ENCODE assay signal across 8 mouse cellular contexts in the genomic region with DNA sequence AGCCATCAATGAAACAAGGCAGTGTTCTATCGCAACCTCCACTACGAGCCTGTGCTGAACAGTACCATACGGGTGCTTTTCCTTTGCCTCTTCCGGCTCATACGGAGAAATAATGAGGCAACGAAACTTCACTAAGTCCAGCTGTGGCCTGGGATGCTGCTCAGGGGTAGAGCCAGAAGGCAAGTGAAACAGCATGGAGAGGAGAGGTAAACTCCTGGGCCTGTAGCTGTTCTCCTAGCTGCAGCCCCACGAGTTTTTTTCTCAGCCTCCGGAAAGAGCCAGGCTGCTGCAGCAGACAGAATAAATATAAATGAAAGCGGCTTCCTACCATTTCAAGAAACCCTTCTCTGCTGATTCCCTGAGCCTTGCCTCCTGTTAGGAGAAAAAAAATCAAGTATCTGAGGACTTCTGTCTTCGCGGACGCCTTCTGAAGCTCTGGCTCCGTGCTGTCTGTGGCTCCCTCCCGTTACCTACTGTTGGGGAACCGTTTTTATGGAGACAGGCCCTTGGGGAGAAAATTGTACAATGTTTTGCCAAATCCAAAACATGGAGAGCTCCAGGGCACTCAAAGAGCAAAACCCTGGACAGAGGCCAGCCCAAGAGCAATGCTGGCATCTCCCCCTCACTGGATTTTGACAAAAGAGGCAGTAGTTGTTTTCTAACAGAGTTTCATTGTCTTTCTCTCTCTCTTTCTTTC.
DNase-seq lines count a peak whose midpoint lies in the region; ATAC-seq and TF ChIP-seq lines count a peak whose summit lies in the region.

No protein-coding gene starts in this region.

- H3K4me3 ChIP-seq in liver, adult 2 months (ENCODE audit: insufficient read depth, low read depth, low read length): no peak overlapping the region
- H3K4me3 ChIP-seq in liver, embryonic 11.5 days (ENCODE audit: low read depth, low read length): no peak overlapping the region
- peak overlapping the region; percentile 6; the same call in 1 of the 2 replicates for H3K4me3 ChIP-seq in embryonic facial prominence, embryonic 15.5 days (replicated peaks)
- H3K4me3 ChIP-seq in intestine, embryonic 14.5 days (ENCODE audit: low read depth, low read length): no peak overlapping the region
- no peak overlapping the region for H3K4me3 ChIP-seq in limb, embryonic 10.5 days
- H3K4me3 ChIP-seq in stomach, embryonic 14.5 days (ENCODE audit: low read depth, low read length): no peak overlapping the region

- no peak for ATAC-seq in liver, embryonic 11.5 days (replicated peaks; ENCODE audit: low FRiP score)
- no peak; the same call in 1 of the 2 replicates for ATAC-seq in embryonic facial prominence, embryonic 15.5 days (ENCODE audit: insufficient number of reproducible peaks, low FRiP score, low TSS enrichment, low read depth)
- no peak for ATAC-seq in intestine, embryonic 14.5 days (replicated peaks; ENCODE audit: low FRiP score, low TSS enrichment, low read depth)
- no peak for ATAC-seq in stomach, embryonic 14.5 days (ENCODE audit: insufficient number of reproducible peaks, insufficient read depth, low FRiP score, low read depth)
- ATAC-seq in megakaryocyte-erythroid progenitor cell, adult 5-6 weeks (replicated peaks; ENCODE audit: low FRiP score, low TSS enrichment, poor library complexity, severe bottlenecking): no peak

- TF ChIP-seq CTCF in liver, adult 2 months (IDR thresholded peaks at IDR 0.05; ENCODE audit: low read depth, low read length): no peak

- peak overlapping the region; percentile 25; the same call in 1 of the 2 replicates for H3K27ac ChIP-seq in liver, adult 2 months (replicated peaks; ENCODE audit: insufficient read depth, low read depth, low read length)
- H3K27ac ChIP-seq in liver, embryonic 11.5 days (ENCODE audit: low read depth, low read length): no peak overlapping the region
- H3K27ac ChIP-seq in embryonic facial prominence, embryonic 15.5 days (replicated peaks): peak overlapping the region; percentile 84
- peak overlapping the region; percentile 76 for H3K27ac ChIP-seq in intestine, embryonic 14.5 days (ENCODE audit: low read depth)
- H3K27ac ChIP-seq in limb, embryonic 10.5 days: peak overlapping the region; percentile 74
- peak overlapping the region; percentile 62 for H3K27ac ChIP-seq in stomach, embryonic 14.5 days (ENCODE audit: low read length)

- H3K27me3 ChIP-seq in liver, adult 2 months (ENCODE audit: control insufficient read depth, insufficient read depth, low read length): no peaks in the 10 kb centered on the region
- no peaks in the 10 kb centered on the region for H3K27me3 ChIP-seq in liver, embryonic 11.5 days (replicated peaks; ENCODE audit: control insufficient read depth, insufficient read depth, low read length)
- no peaks in the 10 kb centered on the region for H3K27me3 ChIP-seq in embryonic facial prominence, embryonic 15.5 days
- H3K27me3 ChIP-seq in intestine, embryonic 14.5 days (replicated peaks; ENCODE audit: control insufficient read depth, insufficient read depth, low read length): no peaks in the 10 kb centered on the region
- H3K27me3 ChIP-seq in limb, embryonic 10.5 days (ENCODE audit: low read depth, poor library complexity, severe bottlenecking): no peaks in the 10 kb centered on the region
- H3K27me3 ChIP-seq in stomach, embryonic 14.5 days (ENCODE audit: control insufficient read depth, insufficient read depth, low read length): no peaks in the 10 kb centered on the region

- no peaks in the 10 kb centered on the region for H3K36me3 ChIP-seq in liver, adult 2 months (ENCODE audit: control insufficient read depth, insufficient read depth, low read length)
- H3K36me3 ChIP-seq in liver, embryonic 11.5 days (ENCODE audit: control insufficient read depth, insufficient read depth, low read length): no peaks in the 10 kb centered on the region
- no peaks in the 10 kb centered on the region for H3K36me3 ChIP-seq in embryonic facial prominence, embryonic 15.5 days
- no peaks in the 10 kb centered on the region for H3K36me3 ChIP-seq in intestine, embryonic 14.5 days (ENCODE audit: control insufficient read depth, insufficient read depth, low read length)
- H3K36me3 ChIP-seq in limb, embryonic 10.5 days: no peaks in the 10 kb centered on the region
- no peaks in the 10 kb centered on the region for H3K36me3 ChIP-seq in stomach, embryonic 14.5 days (ENCODE audit: control insufficient read depth, insufficient read depth, low read length)

- H3K4me2 ChIP-seq in liver, embryonic 11.5 days: no peak overlapping the region
- peak overlapping the region; percentile 38 for H3K4me2 ChIP-seq in embryonic facial prominence, embryonic 15.5 days (replicated peaks)
- peak overlapping the region; percentile 3; the same call in 1 of the 2 replicates for H3K4me2 ChIP-seq in intestine, embryonic 14.5 days (ENCODE audit: low read length)
- H3K4me2 ChIP-seq in stomach, embryonic 14.5 days (replicated peaks; ENCODE audit: low read depth, low read length): no peak overlapping the region

- no peak overlapping the region for H3K9ac ChIP-seq in liver, adult 2 months (ENCODE audit: low read depth, low read length)
- no peak overlapping the region for H3K9ac ChIP-seq in liver, embryonic 11.5 days (ENCODE audit: low read depth, low read length)
- peak overlapping the region; percentile 12 for H3K9ac ChIP-seq in embryonic facial prominence, embryonic 15.5 days
- H3K9ac ChIP-seq in intestine, embryonic 14.5 days (ENCODE audit: low read length): no peak overlapping the region
- H3K9ac ChIP-seq in stomach, embryonic 14.5 days (replicated peaks; ENCODE audit: low read depth, low read length): no peak overlapping the region

- 79% methylated on average over 15 of the region's 15 CpGs for WGBS in liver, adult 2 months
- 76% methylated on average over 15 of the region's 15 CpGs for WGBS in liver, embryonic 11.5 days
- 29% methylated on average over 15 of the region's 15 CpGs for WGBS in embryonic facial prominence, embryonic 15.5 days
- WGBS in intestine, embryonic 14.5 days: 36% methylated on average over 15 of the region's 15 CpGs
- WGBS in limb, embryonic 10.5 days: 75% methylated on average over 15 of the region's 15 CpGs
- whole genome bisulfite sequencing in stomach, embryonic 14.5 days: 43% methylated on average over 15 of the region's 15 CpGs

- no peak for DNase-seq in liver, adult 2 months (ENCODE audit: extremely low read depth, low read depth, low spot score)
- DNase-seq in liver, embryonic 11.5 days (ENCODE audit: low spot score): no peak
- DNase-seq in intestine, embryonic 14.5 days (ENCODE audit: low spot score): peak; percentile 55
- DNase-seq in limb, embryonic 10.5 days (ENCODE audit: low spot score): no peak
- no peak for DNase-seq in liver

- no peaks in the 10 kb centered on the region for H3K4me1 ChIP-seq in liver, adult 2 months (ENCODE audit: control insufficient read depth, insufficient read depth, low read length)
- H3K4me1 ChIP-seq in liver, embryonic 11.5 days (replicated peaks; ENCODE audit: control insufficient read depth, insufficient read depth, low read length): no peaks in the 10 kb centered on the region
- peaks cover 15% of the 10 kb centered on the region; the same call in 1 of the 2 replicates for H3K4me1 ChIP-seq in embryonic facial prominence, embryonic 15.5 days
- peaks cover 19% of the 10 kb centered on the region for H3K4me1 ChIP-seq in intestine, embryonic 14.5 days (replicated peaks; ENCODE audit: control insufficient read depth, insufficient read depth, low read length)
- peaks cover 22% of the 10 kb centered on the region for H3K4me1 ChIP-seq in limb, embryonic 10.5 days
- peaks cover 13% of the 10 kb centered on the region; the same call in 1 of the 2 replicates for H3K4me1 ChIP-seq in stomach, embryonic 14.5 days (ENCODE audit: control insufficient read depth, insufficient read depth, low read length)

- no peaks in the 10 kb centered on the region for H3K9me3 ChIP-seq in liver, embryonic 11.5 days (ENCODE audit: control insufficient read depth, low read length)
- no peaks in the 10 kb centered on the region for H3K9me3 ChIP-seq in embryonic facial prominence, embryonic 15.5 days (replicated peaks)
- H3K9me3 ChIP-seq in intestine, embryonic 14.5 days (ENCODE audit: control insufficient read depth, low read length): no peaks in the 10 kb centered on the region
- H3K9me3 ChIP-seq in limb, embryonic 10.5 days (replicated peaks): no peaks in the 10 kb centered on the region
- H3K9me3 ChIP-seq in stomach, embryonic 14.5 days (ENCODE audit: control insufficient read depth, low read depth, low read length): no peaks in the 10 kb centered on the region

- TF ChIP-seq POLR2A in liver, adult 2 months (IDR thresholded peaks at IDR 0.05; ENCODE audit: extremely low read depth, insufficient read depth, low read length): no peak

- H3K79me2 ChIP-seq in liver, adult 2 months (ENCODE audit: control insufficient read depth, insufficient read depth, low read length): no peaks in the 10 kb centered on the region

Comparison
In these comparisons a context has a peak if more than half of its experiments do, and no peak if none do; other contexts are left out.
1. H3K4me2 ChIP-seq: peak in embryonic facial prominence, embryonic 15.5 days (single experiment) and intestine, embryonic 14.5 days (single experiment); none in liver, embryonic 11.5 days (single experiment) and stomach, embryonic 14.5 days (single experiment).